Mouse (Mus musculus) frontal cortex, postnatal 36 days (tissue): ENCODE results near the gene Raph1.

Source experiments
- DNase-seq, 2 experiments: peaks; one replicate each; pipeline ENCODE4 v3.0.0; 2022; ENCODE audit warnings: low spot score in 2 of 2

Gene Raph1

GRCm38 (mm10) chr1:60432497-60432896 lies 134.4 kb downstream of the Raph1 start:
- DNase-seq: no peak
